Mouse (Mus musculus) cerebellum, adult 2 months (tissue): ENCODE results near the gene C2cd2l. TPM values are rescaled to one million over a fixed set of nuclear protein-coding genes. Genes with fewer than 3 reads are reported as not detected.

ENCODE experiments used
- DNase-seq, 2 experiments: peaks; one replicate each; pipeline ENCODE4 v3.0.0; 2021
- H3K27ac ChIP-seq: fragments of 200-500 bp; 2 replicates; pipeline ENCODE4 v1.5.1; 2012; ENCODE audit warnings: low read length, control low read depth, inconsistent platforms; ENCODE audit not compliant: insufficient read depth
- H3K27me3 ChIP-seq: fragments of 200-500 bp; 2 replicates; pipeline ENCODE4 v1.6.1; 2012; ENCODE audit warnings: inconsistent platforms, mild to moderate bottlenecking, low read length, moderate library complexity; ENCODE audit not compliant: control insufficient read depth, insufficient read depth
- H3K4me1 ChIP-seq: fragments of 200-500 bp; 2 replicates; pipeline ENCODE4 v1.6.1; 2011; ENCODE audit warnings: low read length; ENCODE audit not compliant: control insufficient read depth, insufficient read depth
- H3K4me3 ChIP-seq: fragments of 200-500 bp; replicated peaks from 2 replicates; pipeline ENCODE3; 2011; ENCODE audit warnings: mild to moderate bottlenecking, low read depth, low read length, control low read depth; ENCODE audit not compliant: insufficient read depth
- CTCF ChIP-seq: fragments of 200-500 bp; IDR thresholded peaks from 2 replicates; pipeline ENCODE4 v1.5.1; 2011; ENCODE audit warnings: low read depth, mild to moderate bottlenecking, control low read depth, low read length, moderate library complexity, borderline replicate concordance; ENCODE audit not compliant: insufficient read depth
- POLR2A ChIP-seq: fragments of 200-500 bp; IDR thresholded peaks from 2 replicates; pipeline ENCODE4 v1.6.1; 2011; ENCODE audit warnings: low read length, control low read depth, borderline replicate concordance; ENCODE audit not compliant: insufficient read depth
- WGBS: fragments of 180-500 bp; shearing (Covaris S2); methylation state at CpG from one replicate; pipeline ENCODE4 v1.1.7; 2018; 5-methylcytosine and 5-hydroxymethylcytosine counted together
- polyA plus RNA-seq: library from polyadenylated mRNA; depleted of rRNA; stranded (reverse); fragments of >200 nt; gene quantifications from 2 replicates; pipeline ENCODE4 v1.2.3, GENCODE M21; 2012; rRNA removed

Gene C2cd2l
- polyA plus RNA-seq, 1 experiment: 113 TPM

GRCm38 (mm10) chr9:44267319-44268026 is 52.6 kb downstream of the C2cd2l start:
- H3K27ac ChIP-seq: peak overlapping the region; percentile 27
- DNase-seq: no peak
- WGBS: 9% methylated on average over 23 of the region's 23 CpGs
- H3K4me3 ChIP-seq: peak overlapping the region; percentile 47
- no peaks in the 10 kb centered on the region for H3K27me3 ChIP-seq
- TF ChIP-seq CTCF: no peak
- no peak for TF ChIP-seq POLR2A
- 0 out of 2 replicates have a peak, but pooled peaks cover 2% of the 10 kb centered on the region for H3K4me1 ChIP-seq

GRCm38 (mm10) chr9:44266478-44267226 is 53.4 kb downstream of the C2cd2l start:
- Histone ChIP-seq H3K4me3 (no peak overlapping the region), H3K4me1 (0 out of 2 replicates have a peak, but pooled peaks cover 2% of the 10 kb centered on the region), H3K27me3 (no peaks in the 10 kb centered on the region), H3K27ac (no peak overlapping the region)
- DNase-seq: no peak
- no peak for TF ChIP-seq CTCF
- WGBS: 76% methylated on average over 8 of the region's 8 CpGs

GRCm38 (mm10) chr9:44261388-44261787 is 58.7 kb downstream of the C2cd2l start:
- WGBS: 87% methylated on average over 14 of the region's 14 CpGs
- Histone ChIP-seq H3K4me1 (no peaks in the 10 kb centered on the region), H3K4me3 (no peak overlapping the region), H3K27ac (no peak overlapping the region), H3K27me3 (no peaks in the 10 kb centered on the region)
- DNase-seq: no peak
- TF ChIP-seq CTCF (no peak), POLR2A (no peak)

Other genes with a start within 250 kb of the C2cd2l start
- gene Mfrp, start 218.6 kb downstream of the C2cd2l start, polyA plus RNA-seq: 2.7 and 7.3 TPM in 2 replicates
- 26.0 and 29.1 TPM in 2 replicates for gene C1qtnf5, start 213.0 kb downstream of the C2cd2l start, polyA plus RNA-seq
- gene Gm49380, start 206.8 kb downstream of the C2cd2l start, polyA plus RNA-seq: 0.41 and 0.75 TPM in 2 replicates
- 31.2 and 34.0 TPM in 2 replicates for gene Rnf26, start 206.8 kb downstream of the C2cd2l start, polyA plus RNA-seq
- 57.0 and 61.8 TPM in 2 replicates for gene Mcam, start 185.8 kb downstream of the C2cd2l start, polyA plus RNA-seq
- 14.5 and 15.3 TPM in 2 replicates for gene Cbl, start 86.2 kb downstream of the C2cd2l start, polyA plus RNA-seq
- 3.7 and 7.0 TPM in 2 replicates for gene Ccdc153, start 79.6 kb downstream of the C2cd2l start, polyA plus RNA-seq
- 0.08 and 0.19 TPM in 2 replicates for gene Pdzd3, start 68.8 kb downstream of the C2cd2l start, polyA plus RNA-seq
- gene Nlrx1, start 51.7 kb downstream of the C2cd2l start, polyA plus RNA-seq: 7.9 and 9.9 TPM in 2 replicates
- 105 and 120 TPM in 2 replicates for gene Abcg4, start 31.7 kb downstream of the C2cd2l start, polyA plus RNA-seq
- 35.8 and 36.0 TPM in 2 replicates for gene Hinfp, start 14.6 kb downstream of the C2cd2l start, polyA plus RNA-seq
- 23.5 and 23.6 TPM in 2 replicates for gene Dpagt1, start 5.7 kb upstream of the C2cd2l start, polyA plus RNA-seq
- 63.1 and 63.5 TPM in 2 replicates for gene H2afx, start 14.4 kb upstream of the C2cd2l start, polyA plus RNA-seq
- 32.2 and 35.4 TPM in 2 replicates for gene Hmbs, start 23.9 kb upstream of the C2cd2l start, polyA plus RNA-seq
- gene Vps11, start 41.4 kb upstream of the C2cd2l start, polyA plus RNA-seq: 58.4 and 60.9 TPM in 2 replicates
- gene Hyou1, start 59.2 kb upstream of the C2cd2l start, polyA plus RNA-seq: 53.2 and 55.0 TPM in 2 replicates
- gene Slc37a4, start 76.6 kb upstream of the C2cd2l start, polyA plus RNA-seq: 49.8 and 52.2 TPM in 2 replicates
- 434 and 456 TPM in 2 replicates for gene Rps25, start 86.9 kb upstream of the C2cd2l start, polyA plus RNA-seq
- gene Trappc4, start 87.3 kb upstream of the C2cd2l start, polyA plus RNA-seq: 97.9 and 103 TPM in 2 replicates
- gene Ccdc84, start 98.3 kb upstream of the C2cd2l start, polyA plus RNA-seq: 50.1 and 53.2 TPM in 2 replicates
- not detected in 2 replicates for gene Foxr1, start 120.9 kb upstream of the C2cd2l start, polyA plus RNA-seq
- gene Upk2, start 134.7 kb upstream of the C2cd2l start, polyA plus RNA-seq: 0.13 TPM in 1 of 2 replicates, not detected in the other
- gene Bcl9l, start 162.5 kb upstream of the C2cd2l start, polyA plus RNA-seq: 22.0 and 22.3 TPM in 2 replicates
- gene Cxcr5, start 241.6 kb upstream of the C2cd2l start, polyA plus RNA-seq: 0.08 and 0.20 TPM in 2 replicates